Mouse (Mus musculus) limb, embryonic 14.5 days (tissue): ENCODE measurements at regions not wholly inside any gene's neighbourhood (a gene's known extent, or its start where the extent isn't known, plus 50 kb on each side); places are given as distances from the start of the nearest gene placed in this dataset.

Experiments
- ATAC-seq: fragments of 200-750 bp; cut with Nextera tagmentation; 2 replicates; pipeline ENCODE4 v1.8.0; 2017; ENCODE audit warnings: low read depth, moderate number of reproducible peaks, moderate TSS enrichment; ENCODE audit not compliant: low FRiP score
- DNase-seq: peaks from one replicate; pipeline ENCODE4 v3.0.0-alpha.2; 2015; ENCODE audit warnings: low spot score
- H3K27ac ChIP-seq: fragments of 300-500 bp; sonication (generic); replicated peaks from 2 replicates; pipeline ENCODE4 v1.5.1; 2014; ENCODE audit warnings: low read depth, mild to moderate bottlenecking, low read length, moderate library complexity, mixed read lengths
- H3K27me3 ChIP-seq: fragments of 300-500 bp; sonication (generic); 2 replicates; pipeline ENCODE4 v1.6.1; 2014; ENCODE audit warnings: low read length, mixed read lengths; ENCODE audit not compliant: control insufficient read depth, insufficient read depth
- H3K36me3 ChIP-seq: fragments of 300-500 bp; sonication (generic); 2 replicates; pipeline ENCODE4 v1.6.1; 2014; ENCODE audit warnings: mild to moderate bottlenecking, low read length, moderate library complexity, mixed read lengths; ENCODE audit not compliant: control insufficient read depth, insufficient read depth
- H3K4me1 ChIP-seq: fragments of 300-500 bp; sonication (generic); 2 replicates; pipeline ENCODE4 v1.6.1; 2014; ENCODE audit warnings: antibody characterized with exemption, low read length, mixed read lengths; ENCODE audit not compliant: control insufficient read depth, insufficient read depth
- H3K4me2 ChIP-seq: fragments of 300-500 bp; sonication (generic); replicated peaks from 2 replicates; pipeline ENCODE4 v1.6.1; 2014; ENCODE audit warnings: low read depth, mild to moderate bottlenecking, low read length, moderate library complexity; ENCODE audit not compliant: severe bottlenecking
- H3K4me3 ChIP-seq: fragments of 300-500 bp; sonication (generic); replicated peaks from 2 replicates; pipeline ENCODE4 v1.5.1; 2014; ENCODE audit warnings: low read length
- H3K9ac ChIP-seq: fragments of 300-500 bp; sonication (generic); 2 replicates; pipeline ENCODE4 v1.6.1; 2014; ENCODE audit warnings: mild to moderate bottlenecking, low read depth, low read length, moderate library complexity; ENCODE audit not compliant: severe bottlenecking
- H3K9me3 ChIP-seq: fragments of 300-500 bp; sonication (generic); 2 replicates; pipeline ENCODE4 v1.6.1; 2016; ENCODE audit warnings: low read length; ENCODE audit not compliant: control insufficient read depth
- POLR2A ChIP-seq: fragments of 200-500 bp; IDR thresholded peaks from 2 replicates; pipeline ENCODE4 v1.8.0; 2012; ENCODE audit warnings: inconsistent platforms, mild to moderate bottlenecking, moderate library complexity, borderline replicate concordance; ENCODE audit not compliant: insufficient read depth, insufficient read length; ENCODE audit errors: extremely low read depth
- WGBS: fragments of 180-500 bp; shearing (Covaris S2); extraction: QIAGEN DNeasy Blood & Tissue Kit; methylation state at CpG from one replicate; pipeline ENCODE4 v1.1.7; 2014; 5-methylcytosine and 5-hydroxymethylcytosine counted together

DNA sequence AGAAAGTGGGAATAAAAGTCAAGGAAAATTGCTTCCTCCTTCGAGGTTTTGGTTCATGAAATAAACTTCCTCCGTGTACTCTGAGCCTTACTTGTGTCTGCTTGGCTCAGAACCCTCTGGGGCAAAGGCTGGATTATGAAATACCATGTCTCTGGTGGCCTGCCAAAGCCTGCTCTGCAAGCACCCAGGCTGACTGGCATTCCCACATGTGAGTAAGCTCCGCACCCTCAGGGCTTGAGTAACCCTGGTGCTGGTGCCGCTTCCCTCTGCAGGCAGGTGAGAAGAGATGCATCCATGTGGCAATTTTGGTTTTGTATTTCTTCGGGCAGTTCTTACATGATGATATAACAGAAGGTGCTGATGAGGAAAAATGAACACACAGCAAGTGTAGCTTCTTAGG lies 66.0 kb downstream of the Nr2f2 start:
- Histone ChIP-seq H3K4me1 (no peaks in the 10 kb centered on the region), H3K27ac (no peak overlapping the region), H3K9ac (no peak overlapping the region), H3K36me3 (no peaks in the 10 kb centered on the region), H3K4me2 (no peak overlapping the region), H3K4me3 (no peak overlapping the region), H3K27me3 (no peaks in the 10 kb centered on the region), H3K9me3 (no peaks in the 10 kb centered on the region)
- DNase-seq: no peak
- 56% methylated on average over 5 of the region's 5 CpGs for WGBS
- ATAC-seq: no peak
- TF ChIP-seq POLR2A: no peak

DNA sequence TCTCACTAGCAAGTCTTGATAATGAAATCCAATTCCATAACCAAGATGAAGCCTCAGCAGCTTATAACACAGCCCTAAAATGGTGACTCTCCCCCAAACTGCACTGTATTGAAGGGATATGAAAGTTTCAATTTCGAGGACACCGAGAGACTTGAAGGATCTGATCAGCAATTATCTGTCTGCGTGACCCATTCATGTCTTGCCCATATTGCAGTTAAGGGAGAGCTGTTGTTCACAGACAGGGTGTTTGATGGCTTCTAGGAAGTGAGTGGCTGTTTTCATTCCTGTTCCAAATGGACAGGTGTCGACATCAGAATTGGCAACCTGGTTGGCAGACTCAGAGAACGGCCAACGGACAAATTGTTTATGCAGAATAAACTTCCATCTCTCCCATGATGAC lies 75.1 kb downstream of the Nr2f2 start:
- 90% methylated on average over 6 of the region's 6 CpGs for WGBS
- Histone ChIP-seq H3K4me2 (no peak overlapping the region), H3K36me3 (no peaks in the 10 kb centered on the region), H3K4me1 (0 out of 2 replicates have a peak, but pooled peaks cover 3% of the 10 kb centered on the region), H3K4me3 (no peak overlapping the region), H3K27ac (no peak overlapping the region), H3K27me3 (peaks cover 27% of the 10 kb centered on the region), H3K9me3 (no peaks in the 10 kb centered on the region), H3K9ac (no peak overlapping the region)
- ATAC-seq (no peak), DNase-seq (no peak)
- no peak for TF ChIP-seq POLR2A

DNA sequence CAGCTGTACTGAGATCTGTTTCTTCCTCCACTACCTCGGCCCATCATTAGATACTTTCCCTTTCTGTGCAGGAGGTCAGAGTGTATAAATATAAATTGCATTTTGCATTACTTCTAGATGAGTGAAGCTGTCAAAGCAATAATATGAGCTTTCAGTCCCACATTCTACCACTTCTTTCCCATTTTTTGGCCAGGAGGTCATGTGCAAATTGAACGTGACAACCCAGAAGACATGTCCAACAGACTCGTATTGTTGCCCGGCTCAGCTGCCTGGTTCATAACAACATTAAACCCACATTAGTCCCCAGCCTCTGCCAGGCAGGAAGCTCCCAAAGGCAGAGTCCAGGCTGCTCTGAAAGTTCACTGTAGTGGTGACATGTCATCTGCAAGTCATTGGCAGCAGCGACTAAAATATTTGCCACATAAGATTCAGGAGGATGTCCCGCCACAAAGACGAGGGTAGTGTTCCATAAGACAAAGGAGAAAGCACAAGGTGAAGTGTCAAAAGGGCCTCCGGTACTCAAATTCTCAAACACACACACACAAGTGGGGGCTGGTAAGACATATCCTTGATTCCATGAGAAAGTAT lies 75.7 kb downstream of the Nr2f2 start:
- Histone ChIP-seq H3K27ac (no peak overlapping the region), H3K4me1 (0 out of 2 replicates have a peak, but pooled peaks cover 3% of the 10 kb centered on the region), H3K27me3 (peaks cover 31% of the 10 kb centered on the region), H3K4me2 (no peak overlapping the region), H3K36me3 (no peaks in the 10 kb centered on the region), H3K9me3 (no peaks in the 10 kb centered on the region), H3K9ac (no peak overlapping the region), H3K4me3 (no peak overlapping the region)
- no peak for ATAC-seq
- DNase-seq: no peak
- 76% methylated on average over 8 of the region's 8 CpGs for WGBS
- no peak for TF ChIP-seq POLR2A

DNA sequence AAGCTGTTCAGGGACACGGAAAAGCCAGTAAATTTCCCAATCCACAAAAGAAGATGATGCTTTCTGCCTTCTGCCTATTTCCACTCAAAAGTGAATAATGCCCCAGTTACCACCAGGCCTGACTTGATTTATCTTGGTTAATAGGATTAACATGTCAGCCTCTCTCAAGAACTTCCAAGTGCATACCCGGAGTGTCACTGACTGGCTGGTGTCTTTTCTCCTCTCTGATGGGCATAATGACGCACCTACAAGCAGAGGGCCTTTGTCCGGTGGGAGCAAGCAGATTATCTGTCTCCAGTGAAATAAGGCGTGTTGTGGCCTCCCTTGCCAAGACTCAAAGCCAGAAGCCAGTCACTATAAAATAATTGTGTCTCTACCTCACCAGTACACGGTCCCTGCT lies 76.3 kb downstream of the Nr2f2 start:
- 59% methylated on average over 6 of the region's 6 CpGs for WGBS
- H3K4me2 ChIP-seq: no peak overlapping the region
- ATAC-seq (no peak), DNase-seq (no peak)
- H3K27me3 ChIP-seq: peaks cover 36% of the 10 kb centered on the region
- 0 out of 2 replicates have a peak, but pooled peaks cover 3% of the 10 kb centered on the region for H3K4me1 ChIP-seq
- no peak overlapping the region for H3K27ac ChIP-seq
- TF ChIP-seq POLR2A: no peak
- H3K9me3 ChIP-seq: no peaks in the 10 kb centered on the region
- no peak overlapping the region for H3K4me3 ChIP-seq
- no peaks in the 10 kb centered on the region for H3K36me3 ChIP-seq
- no peak overlapping the region for H3K9ac ChIP-seq

DNA sequence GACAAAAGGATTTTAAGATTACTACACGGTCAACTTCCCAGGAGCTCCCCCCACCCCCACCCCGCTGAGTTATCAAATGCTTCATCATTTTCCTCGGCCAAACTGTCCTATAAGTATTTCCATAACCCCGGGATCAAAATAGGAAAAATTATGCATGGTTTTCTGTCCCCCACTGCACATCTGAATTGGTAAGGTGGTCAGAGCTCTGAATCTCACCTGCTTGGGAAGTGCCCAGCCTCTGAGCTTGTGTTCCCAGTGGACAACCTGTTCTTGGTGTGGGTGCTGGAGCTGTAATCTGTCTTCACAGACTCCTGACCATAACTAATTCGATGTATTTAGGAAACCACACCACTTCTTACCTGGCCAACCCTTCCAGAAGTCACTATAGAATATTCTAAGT lies 77.9 kb downstream of the Nr2f2 start:
- Histone ChIP-seq H3K4me3 (no peak overlapping the region), H3K4me2 (no peak overlapping the region), H3K4me1 (0 out of 2 replicates have a peak, but pooled peaks cover 3% of the 10 kb centered on the region), H3K9ac (no peak overlapping the region), H3K27ac (no peak overlapping the region), H3K9me3 (no peaks in the 10 kb centered on the region), H3K27me3 (peaks cover 53% of the 10 kb centered on the region), H3K36me3 (no peaks in the 10 kb centered on the region)
- DNase-seq (no peak), ATAC-seq (no peak)
- 12% methylated on average over 5 of the region's 5 CpGs for whole genome bisulfite sequencing
- TF ChIP-seq POLR2A: no peak

DNA sequence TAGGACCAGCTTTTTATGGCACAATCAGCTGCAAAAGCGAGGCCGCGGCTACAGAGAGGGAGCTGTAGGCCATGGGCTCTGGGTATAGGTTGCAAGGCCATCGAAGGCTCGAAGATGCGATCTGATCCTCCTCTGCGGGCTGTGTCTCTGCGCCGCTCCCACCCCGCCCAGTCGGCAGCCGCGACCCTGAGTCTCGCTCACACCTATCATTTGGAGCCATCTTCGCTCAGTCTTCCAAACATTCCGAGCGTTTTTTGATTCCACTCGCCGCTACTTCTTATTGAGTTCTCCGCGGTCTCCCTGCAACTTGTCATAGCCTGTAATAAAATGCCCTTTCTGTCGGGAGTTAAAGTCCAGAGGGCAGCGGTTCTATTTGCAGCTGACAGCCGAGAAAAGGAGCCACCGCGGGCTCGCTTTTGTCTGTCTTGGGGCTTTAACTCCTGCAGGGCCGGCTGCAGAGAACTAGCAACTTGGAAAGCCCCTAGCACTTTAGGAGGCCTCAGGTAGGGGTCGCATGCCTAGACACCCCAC lies 78.6 kb downstream of the Nr2f2 start:
- under 1% methylated on average over 29 of the region's 29 CpGs for WGBS
- Histone ChIP-seq H3K4me1 (0 out of 2 replicates have a peak, but pooled peaks cover 3% of the 10 kb centered on the region), H3K27ac (no peak overlapping the region), H3K27me3 (peaks cover 60% of the 10 kb centered on the region), H3K9me3 (no peaks in the 10 kb centered on the region), H3K9ac (no peak overlapping the region), H3K4me3 (peak overlapping the region; percentile 10), H3K4me2 (peak overlapping the region; percentile 39), H3K36me3 (no peaks in the 10 kb centered on the region)
- TF ChIP-seq POLR2A: no peak
- no peak for ATAC-seq
- DNase-seq: no peak
